9 mouse cellular contexts compared by ENCODE assay signal in the genomic region with DNA sequence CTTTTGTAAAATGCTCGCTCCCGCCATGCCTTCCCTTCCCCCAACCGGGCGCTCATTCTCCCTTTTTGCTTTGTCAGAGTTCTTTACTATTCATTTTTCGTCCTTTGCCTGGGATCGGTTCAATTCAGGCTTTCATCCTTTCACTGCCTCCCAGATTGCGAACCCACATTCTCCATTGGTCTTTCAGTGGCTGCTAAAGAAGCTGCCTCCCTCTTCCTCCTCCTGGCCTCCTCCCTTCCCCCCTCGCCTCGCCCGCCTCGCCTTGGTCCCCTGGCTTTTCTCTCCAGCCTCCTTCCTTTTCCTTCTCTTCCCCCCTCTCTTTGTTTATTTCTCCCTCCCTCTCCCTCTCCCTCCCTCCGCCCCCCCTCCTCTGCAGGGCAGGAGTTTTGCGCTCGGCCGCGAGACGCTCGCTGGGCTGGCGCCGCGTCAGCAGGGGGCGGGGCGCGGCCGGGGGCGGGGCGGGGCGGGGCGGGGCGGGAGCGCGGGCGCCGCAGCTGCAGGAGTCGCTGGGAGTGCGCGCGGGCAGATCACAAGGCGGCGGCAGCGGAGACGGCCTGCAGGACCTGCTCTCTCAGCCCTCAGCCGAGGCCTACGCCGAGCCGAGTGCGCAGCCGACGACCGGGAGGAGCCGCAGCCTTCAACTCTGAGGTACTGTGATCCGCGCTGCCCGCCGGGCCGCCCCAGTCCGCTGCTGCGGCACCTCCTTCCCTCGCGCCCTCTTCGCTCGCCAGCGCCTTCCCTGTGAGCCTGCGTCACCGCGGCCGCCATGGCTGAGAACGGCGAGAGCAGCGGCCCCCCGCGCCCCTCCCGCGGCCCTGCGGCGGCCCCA. TPM values are rescaled to one million over a fixed set of nuclear protein-coding genes. Genes with fewer than 3 reads are reported as not detected.
DNase-seq lines count a peak whose midpoint lies in the region; ATAC-seq and TF ChIP-seq lines count a peak whose summit lies in the region.
"Had no signal": no experiment of that assay in that cellular context is flagged by ENCODE, and none has a peak within 500 bp of the region (broad histone marks: within the 10 kb centered on the region; RNA-seq: fewer than 3 reads in every experiment).

TSS of gene Ubqln2 (plus strand) at position 540 of the 829 bp plus-strand sequence.

- H3K4me1 ChIP-seq in embryonic facial prominence, embryonic 13.5 days = no peaks in the 10 kb centered on the region
- no peaks in the 10 kb centered on the region; the same call in 1 of the 2 replicates for H3K4me1 ChIP-seq in kidney, adult 2 months (ENCODE audit: control insufficient read depth, insufficient read depth, low read length)
- no peaks in the 10 kb centered on the region for H3K4me1 ChIP-seq in limb, embryonic 11.5 days (ENCODE audit: control insufficient read depth, insufficient read depth, low read length)
- H3K4me1 ChIP-seq in midbrain, embryonic 13.5 days (replicated peaks) = peaks cover 7% of the 10 kb centered on the region
- H3K4me1 ChIP-seq in small intestine, adult 2 months (ENCODE audit: control insufficient read depth, insufficient read depth, insufficient read length, low read length) = peaks cover 5% of the 10 kb centered on the region; the same call in 1 of the 2 replicates

- no peaks in the 10 kb centered on the region for H3K27me3 ChIP-seq in embryonic facial prominence, embryonic 13.5 days
- no peaks in the 10 kb centered on the region for H3K27me3 ChIP-seq in kidney, adult 2 months (replicated peaks; ENCODE audit: control insufficient read depth, insufficient read depth, low read length)
- no peaks in the 10 kb centered on the region for H3K27me3 ChIP-seq in limb, embryonic 11.5 days (ENCODE audit: control insufficient read depth, insufficient read depth, low read length)
- no peaks in the 10 kb centered on the region for H3K27me3 ChIP-seq in midbrain, embryonic 13.5 days
- H3K27me3 ChIP-seq in small intestine, adult 2 months (ENCODE audit: control insufficient read depth, insufficient read depth, low read length) = no peaks in the 10 kb centered on the region
- H3K27me3 ChIP-seq: CH12.LX had no signal

- TF ChIP-seq POLR2A in kidney, adult 2 months (IDR thresholded peaks at IDR 0.05; ENCODE audit: low read depth, low read length) = peak; percentile 86
- peak; percentile 78 for TF ChIP-seq POLR2A in small intestine, adult 2 months (IDR thresholded peaks at IDR 0.05; ENCODE audit: low read depth, low read length)

- DNase-seq in 3134 (ENCODE audit: extremely low read depth, insufficient read length, low spot score) = peak; percentile 83
- DNase-seq in adrenal gland, postnatal 36 days = peak; percentile 81 to 84
- DNase-seq in heart, adult 18-20 months = peak; percentile 81 to 84
- peak; percentile 84 for DNase-seq in kidney, adult 2 months
- peak; percentile 86 for DNase-seq in limb, embryonic 11.5 days (ENCODE audit: low spot score)

- H3K9me3 ChIP-seq in embryonic facial prominence, embryonic 13.5 days = no peaks in the 10 kb centered on the region
- no peaks in the 10 kb centered on the region for H3K9me3 ChIP-seq in limb, embryonic 11.5 days (ENCODE audit: control insufficient read depth, low read length)
- no peaks in the 10 kb centered on the region for H3K9me3 ChIP-seq in midbrain, embryonic 13.5 days

- peak within 1 kb of the TSS; percentile 79 for H3K4me2 ChIP-seq in embryonic facial prominence, embryonic 13.5 days
- H3K4me2 ChIP-seq in limb, embryonic 11.5 days (ENCODE audit: low read depth, severe bottlenecking) = peak within 1 kb of the TSS; percentile 72
- H3K4me2 ChIP-seq in midbrain, embryonic 13.5 days (replicated peaks) = peak within 1 kb of the TSS; percentile 74

- peak; percentile 94 for ATAC-seq in embryonic facial prominence, embryonic 13.5 days (ENCODE audit: insufficient number of reproducible peaks, insufficient read depth, low FRiP score, low TSS enrichment, low read depth)
- peak; percentile 91 for ATAC-seq in limb, embryonic 11.5 days (ENCODE audit: insufficient number of reproducible peaks, low FRiP score, low TSS enrichment, low read depth)
- ATAC-seq in midbrain, embryonic 13.5 days = peak; percentile 96

- H3K4me3 ChIP-seq in embryonic facial prominence, embryonic 13.5 days = peak within 1 kb of the TSS; percentile 61
- peak within 1 kb of the TSS; percentile 81 for H3K4me3 ChIP-seq in kidney, adult 2 months (ENCODE audit: insufficient read depth, low read depth, low read length)
- peak within 1 kb of the TSS; percentile 62 for H3K4me3 ChIP-seq in limb, embryonic 11.5 days (ENCODE audit: low read depth, low read length)
- H3K4me3 ChIP-seq in midbrain, embryonic 13.5 days (replicated peaks) = peak within 1 kb of the TSS; percentile 74
- H3K4me3 ChIP-seq in small intestine, adult 2 months (ENCODE audit: low read depth, low read length) = peak within 1 kb of the TSS; percentile 100

- peak within 1 kb of the TSS; percentile 84 for H3K9ac ChIP-seq in embryonic facial prominence, embryonic 13.5 days
- H3K9ac ChIP-seq in limb, embryonic 11.5 days (ENCODE audit: low read length) = peak within 1 kb of the TSS; percentile 87
- H3K9ac ChIP-seq in midbrain, embryonic 13.5 days (replicated peaks) = peak within 1 kb of the TSS; percentile 91

- no peaks in the 10 kb centered on the region for H3K36me3 ChIP-seq in embryonic facial prominence, embryonic 13.5 days
- H3K36me3 ChIP-seq in kidney, adult 2 months (ENCODE audit: control insufficient read depth, insufficient read depth, low read length) = no peaks in the 10 kb centered on the region
- no peaks in the 10 kb centered on the region for H3K36me3 ChIP-seq in limb, embryonic 11.5 days (ENCODE audit: control insufficient read depth, insufficient read depth, low read length)
- H3K36me3 ChIP-seq in midbrain, embryonic 13.5 days = no peaks in the 10 kb centered on the region
- no peaks in the 10 kb centered on the region; the same call in 1 of the 2 replicates for H3K36me3 ChIP-seq in small intestine, adult 2 months (ENCODE audit: control insufficient read depth, insufficient read depth, low read length)

- peak within 1 kb of the TSS; percentile 95 for H3K27ac ChIP-seq in embryonic facial prominence, embryonic 13.5 days
- H3K27ac ChIP-seq in kidney, adult 2 months (ENCODE audit: insufficient read depth, low read depth, low read length) = peak within 1 kb of the TSS; percentile 87
- peak within 1 kb of the TSS; percentile 89 for H3K27ac ChIP-seq in limb, embryonic 11.5 days (replicated peaks; ENCODE audit: low read depth, low read length)
- peak within 1 kb of the TSS; percentile 96 for H3K27ac ChIP-seq in midbrain, embryonic 13.5 days
- peak within 1 kb of the TSS; percentile 86 for H3K27ac ChIP-seq in small intestine, adult 2 months (ENCODE audit: insufficient read depth, low read depth, low read length)

- WGBS in embryonic facial prominence, embryonic 13.5 days = 23% methylated on average over 38 of the region's 76 CpGs
- WGBS in kidney, adult 2 months = 0% methylated on average over 57 of the region's 76 CpGs
- 9% methylated on average over 48 of the region's 76 CpGs for WGBS in limb, embryonic 11.5 days
- 23% methylated on average over 54 of the region's 76 CpGs for WGBS in midbrain, embryonic 13.5 days
- 21% methylated on average over 68 of the region's 76 CpGs for WGBS in small intestine, adult 2 months

- no peak for TF ChIP-seq CTCF in kidney, adult 2 months (conservative IDR thresholded peaks at IDR 0.05; ENCODE audit: insufficient read depth, insufficient read length, low read depth, low read length)
- no peak for TF ChIP-seq CTCF in small intestine, adult 2 months (IDR thresholded peaks at IDR 0.05; ENCODE audit: extremely low read depth, insufficient read length, insufficient replicate concordance, low read depth, low read length)

RNA-seq across cellular contexts. Expression of gene Ubqln2, which starts in this region (rescaled TPM):
- total RNA-seq in adrenal gland, postnatal 36 days (2021) = 10 to 100 TPM; 56.4 to 74.8 TPM
- 24.2 and 26.7 TPM in 2 replicates for polyA plus RNA-seq in embryonic facial prominence, embryonic 13.5 days (2015; fragmentation: Nextera tagmentation; extraction: Ambion mirVana)
- total RNA-seq in heart, adult 18-20 months (2021) = 10 to 100 TPM; 23.0 to 27.2 TPM
- polyA plus RNA-seq in kidney, adult 2 months (2012; rRNA removed) = 26.0 and 28.7 TPM in 2 replicates
- 44.0 and 50.3 TPM in 2 replicates for polyA plus RNA-seq in limb, embryonic 11.5 days (2014; fragmentation: Nextera tagmentation; extraction: Ambion mirVana)
- 57.5 and 59.3 TPM in 2 replicates for polyA plus RNA-seq in midbrain, embryonic 13.5 days (2015; fragmentation: Nextera tagmentation; extraction: Ambion mirVana)
- 12.3 and 17.5 TPM in 2 replicates for polyA plus RNA-seq in small intestine, adult 2 months (2012; rRNA removed)
- total RNA-seq: CH12.LX had no signal

Comparison
In these comparisons a context has a peak if more than half of its experiments do, and no peak if none do; other contexts are left out.
1. Peak in every context shown above with its lines: DNase-seq, ATAC-seq, H3K4me3 ChIP-seq and H3K27ac ChIP-seq.